Mouse (Mus musculus): ENCODE measurements around the gene Ctdspl2.
A peak's percentile ranks its signal among the peaks of the same experiment; 100 is the strongest.
"Not testable (repeated sequence)": the region's sequence is repeated elsewhere in the genome, so short reads cannot be mapped to it uniquely, and the experiment has no call there.

The Ctdspl2 gene

GRCm38 (mm10) chr2:121955765-121956223 is at the start of gene Ctdspl2, which contains the start of gene Mageb3:
TSS of gene Ctdspl2 (plus strand) at chr2:121956001.
TSS of gene Mageb3 (minus strand) at chr2:121956092.
- peak; percentile 98 for DNase-seq

- DNase-seq, result no peak
Measured at GRCm38 (mm10) chr2:121909975-121910374, 45.8 kb upstream of the Ctdspl2 start.

GRCm38 (mm10) chr2:121916047-121916970 is 39.5 kb upstream of the Ctdspl2 start:
- DNase-seq, result no peak

- DNase-seq, result not testable (repeated sequence)
Measured at GRCm38 (mm10) chr2:121937624-121938023, 18.2 kb upstream of the Ctdspl2 start.

GRCm38 (mm10) chr2:121943364-121943763 is 12.4 kb upstream of the Ctdspl2 start:
- DNase-seq, result no peak

- DNase-seq, result no peak
Measured at GRCm38 (mm10) chr2:121954971-121955656, 687 bp upstream of the Ctdspl2 start.

GRCm38 (mm10) chr2:121956224-121957018 is 620 bp downstream of the Ctdspl2 start:
- peak; percentile 96 for DNase-seq

GRCm38 (mm10) chr2:121957216-121957792 is 1.5 kb downstream of the Ctdspl2 start:
- DNase-seq, result no peak

- no peak for DNase-seq
Measured at GRCm38 (mm10) chr2:121995738-121996137, 39.9 kb downstream of the Ctdspl2 start.

- DNase-seq, result no peak
Measured at GRCm38 (mm10) chr2:122008832-122009231, 53.0 kb downstream of the Ctdspl2 start.

GRCm38 (mm10) chr2:122011441-122011840 is 55.6 kb downstream of the Ctdspl2 start:
- no peak for DNase-seq

GRCm38 (mm10) chr2:122018705-122019104 is 62.9 kb downstream of the Ctdspl2 start:
- DNase-seq, result no peak

GRCm38 (mm10) chr2:122022284-122022683 is 66.5 kb downstream of the Ctdspl2 start:
- no peak for DNase-seq

- DNase-seq, result not testable (repeated sequence)
Measured at GRCm38 (mm10) chr2:122027091-122027490, 71.3 kb downstream of the Ctdspl2 start.

GRCm38 (mm10) chr2:122027862-122028755 is 72.3 kb downstream of the Ctdspl2 start, which contains the start of gene Eif3j1:
TSS of gene Eif3j1 (plus strand) at chr2:122028546.
- peak; percentile 90 for DNase-seq

GRCm38 (mm10) chr2:122028756-122029700 is 73.2 kb downstream of the Ctdspl2 start:
- DNase-seq, result no peak

GRCm38 (mm10) chr2:122031970-122032369 is 76.2 kb downstream of the Ctdspl2 start:
- no peak for DNase-seq

GRCm38 (mm10) chr2:122036064-122036463 is 80.3 kb downstream of the Ctdspl2 start:
- no peak for DNase-seq

GRCm38 (mm10) chr2:122043926-122044325 is 88.1 kb downstream of the Ctdspl2 start:
- no peak for DNase-seq
